Mouse (Mus musculus) left cerebral cortex, adult 2 months (tissue): ENCODE measurements around the gene Fbln5. TPM values are rescaled to one million over a fixed set of nuclear protein-coding genes. Genes with fewer than 3 reads are reported as not detected.

Experiments used
- DNase-seq, 2 experiments: peaks; one replicate each; pipeline ENCODE4 v3.0.0; 2021 to 2022; ENCODE audit warnings: low spot score in 2 of 2, mixed read lengths in 1 of 2; ENCODE audit errors: extremely low spot score in 1 of 2
- H3K27ac ChIP-seq: fragments of 200-600 bp; 2 replicates; pipeline ENCODE4 v1.8.1; 2022
- H3K4me3 ChIP-seq: fragments of 200-600 bp; 2 replicates; pipeline ENCODE4 v1.8.1; 2022
- CTCF ChIP-seq: fragments of 200-600 bp; IDR thresholded peaks from 2 replicates; pipeline ENCODE4 v1.8.1; 2022; ENCODE audit warnings: antibody characterized with exemption, mild to moderate bottlenecking, moderate library complexity
- intact Hi-C: fragments of 180-260 bp; cut with DNase I; formaldehyde crosslinking; loops from one replicate; pipeline ENCODE4 v1.15.1; 2025
- total RNA-seq, 2 experiments: library from RNA; stranded (reverse); gene quantifications; 2 replicates each; pipeline ENCODE4 v1.2.3; 2021

Gene Fbln5
- total RNA-seq, 2 experiments from 2014 or later, result 4.7 to 6.5 TPM

DNA sequence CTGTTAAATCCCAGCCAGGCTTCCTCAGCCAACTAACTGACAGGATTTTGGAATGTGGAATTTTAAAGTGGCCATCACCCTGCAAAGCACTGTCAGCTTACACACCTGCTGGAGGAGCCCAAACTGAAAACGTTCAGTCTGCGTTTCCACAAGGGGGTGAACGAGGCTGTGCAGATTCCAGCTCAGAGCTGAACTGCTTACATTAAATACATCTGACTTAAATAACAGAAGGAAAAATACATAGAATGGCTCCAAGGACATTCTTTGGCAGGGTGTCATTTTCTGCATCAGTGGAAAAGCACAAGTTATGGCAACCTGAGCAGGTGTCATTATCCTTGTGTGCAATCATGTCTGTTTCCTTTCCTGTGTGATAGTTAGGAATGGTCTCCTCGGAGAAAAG is 44.7 kb downstream of the Fbln5 start:
- H3K27ac ChIP-seq, result no peak overlapping the region
- DNase-seq, result no peak
- intact Hi-C loops, result no loop called here
- H3K4me3 ChIP-seq, result no peak overlapping the region
- TF ChIP-seq CTCF, result no peak

DNA sequence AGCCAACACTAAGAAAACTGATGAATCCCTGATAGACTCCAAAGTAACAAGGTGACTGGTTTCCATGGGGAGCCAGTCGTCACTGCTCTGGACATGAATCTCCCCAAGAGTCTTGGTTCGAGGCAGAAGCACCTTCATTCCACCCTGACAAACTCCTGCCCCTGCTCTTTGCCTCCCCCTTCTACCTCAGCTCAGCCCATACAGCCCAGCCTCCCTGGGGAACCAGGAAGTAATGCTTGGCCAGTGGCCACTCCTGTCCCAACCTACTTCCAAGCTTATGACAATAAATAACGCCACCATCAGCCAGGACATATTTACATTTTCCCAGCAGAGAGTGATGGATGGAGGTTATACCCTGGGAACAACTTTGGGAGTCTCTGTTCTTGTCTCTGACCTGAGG is 45.9 kb downstream of the Fbln5 start:
- no peak for TF ChIP-seq CTCF

DNA sequence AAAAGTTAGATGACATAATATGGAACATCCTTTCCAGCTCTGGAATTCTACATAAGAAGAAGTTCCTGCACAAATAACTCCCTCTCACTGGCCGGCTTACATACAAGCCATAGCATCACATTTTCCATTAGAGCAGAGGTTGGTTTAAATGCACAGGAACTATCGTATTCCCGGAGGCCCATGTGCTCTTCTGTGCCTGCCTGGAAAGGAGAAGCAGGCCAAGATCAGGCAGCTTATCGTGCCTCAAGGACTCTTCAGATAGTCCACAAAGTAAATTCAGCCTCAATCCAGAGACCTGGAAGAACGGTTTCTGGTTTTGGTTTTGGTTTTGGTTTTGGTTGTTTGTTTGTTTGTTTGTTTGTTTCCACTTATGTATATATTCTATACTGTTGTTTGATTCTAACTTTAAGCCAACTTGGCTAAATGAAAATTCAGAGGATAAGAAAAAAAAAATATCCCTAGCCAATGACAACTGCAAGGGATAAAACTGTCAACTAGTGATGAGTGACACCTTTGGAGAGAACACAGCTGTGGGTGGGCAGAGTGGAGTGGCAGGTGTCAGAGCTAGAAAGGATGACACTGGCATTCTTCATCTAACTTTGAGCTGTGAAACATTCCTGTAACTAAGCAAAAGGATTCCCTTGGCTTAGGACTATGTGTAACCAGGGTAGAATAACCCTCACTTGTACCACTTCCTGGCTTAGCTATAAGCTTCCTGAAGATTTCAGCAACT is 48.4 kb downstream of the Fbln5 start:
- DNase-seq, result no peak
- no peak overlapping the region for H3K27ac ChIP-seq
- no peak for TF ChIP-seq CTCF
- intact Hi-C loops, result no loop called here
- no peak overlapping the region for H3K4me3 ChIP-seq

More for the DNA sequence above, 45.9 kb downstream of the Fbln5 start:
- intact Hi-C loops, result no loop called here
- Histone ChIP-seq H3K4me3 (no peak overlapping the region), H3K27ac (no peak overlapping the region)
- DNase-seq, result no peak

DNA sequence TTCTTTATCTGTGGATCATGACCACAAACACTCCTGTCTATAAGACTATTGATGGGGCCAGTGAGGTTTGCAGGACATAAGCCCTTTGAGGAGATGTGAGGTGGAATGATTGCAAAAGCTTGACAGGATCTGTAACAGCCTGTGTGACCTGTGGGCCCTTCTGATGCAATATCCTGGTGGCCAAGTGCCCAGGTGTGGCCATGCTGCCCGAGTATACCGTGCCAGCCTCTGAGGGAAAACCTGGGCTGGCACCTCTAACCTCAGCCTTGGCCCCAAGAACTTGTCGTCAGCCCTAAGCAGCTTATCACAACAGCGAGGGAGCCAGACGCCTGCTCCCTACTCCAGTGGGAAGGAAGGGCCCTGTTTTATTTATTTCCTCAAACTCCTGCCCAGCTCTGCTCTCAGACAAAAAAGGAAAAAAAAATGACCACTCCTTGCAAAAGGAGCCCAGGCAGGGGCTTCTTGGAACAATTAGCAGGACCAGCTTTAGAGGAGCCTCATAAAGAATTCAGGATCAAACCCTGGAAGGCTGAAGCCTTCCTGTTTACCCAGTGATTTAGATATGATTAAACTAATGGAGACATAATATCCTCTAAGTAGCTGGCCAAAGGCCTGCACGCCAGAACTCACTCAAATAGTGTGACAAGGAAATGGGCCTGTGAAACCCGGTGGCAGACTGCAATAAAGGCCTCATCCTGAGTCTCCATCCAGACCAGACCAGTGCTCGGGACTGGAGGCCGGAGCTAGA is 51.4 kb downstream of the Fbln5 start:
- Histone ChIP-seq H3K4me3 (no peak overlapping the region), H3K27ac (no peak overlapping the region)
- intact Hi-C loops, result no loop called here
- no peak for DNase-seq
- no peak for TF ChIP-seq CTCF

DNA sequence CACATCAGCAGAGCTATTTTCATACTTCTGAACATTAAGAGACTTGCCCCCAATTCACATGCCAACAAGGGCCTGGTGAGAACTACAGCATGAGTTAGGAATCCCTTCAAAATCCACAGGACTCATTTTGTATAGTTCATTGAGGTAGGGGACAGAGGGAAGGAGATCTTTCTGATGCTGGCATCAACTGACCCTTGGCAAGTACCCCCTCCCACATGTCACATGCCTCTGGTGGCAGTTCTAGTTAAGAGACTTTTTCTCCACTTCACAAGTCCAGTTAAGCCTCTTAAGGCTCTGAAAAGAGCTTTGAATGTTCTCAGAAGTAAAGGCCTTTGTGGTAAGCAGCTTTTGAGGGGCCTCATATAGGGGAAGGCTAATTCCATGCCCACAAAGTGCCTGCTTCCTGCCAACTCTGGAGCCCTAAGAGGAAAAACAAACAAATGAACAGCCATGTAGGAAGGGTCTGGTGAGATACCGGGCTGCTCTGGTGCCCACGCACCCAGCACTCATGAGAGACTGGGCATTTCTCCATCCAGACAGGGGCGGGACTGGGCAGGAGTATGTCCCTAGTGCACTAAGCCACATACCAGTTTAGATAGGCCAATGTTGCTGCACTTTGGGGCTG is 52.5 kb downstream of the Fbln5 start:
- no peak overlapping the region for H3K4me3 ChIP-seq
- DNase-seq, result no peak
- no peak overlapping the region for H3K27ac ChIP-seq
- intact Hi-C loops, result no loop called here
- TF ChIP-seq CTCF, result no peak

DNA sequence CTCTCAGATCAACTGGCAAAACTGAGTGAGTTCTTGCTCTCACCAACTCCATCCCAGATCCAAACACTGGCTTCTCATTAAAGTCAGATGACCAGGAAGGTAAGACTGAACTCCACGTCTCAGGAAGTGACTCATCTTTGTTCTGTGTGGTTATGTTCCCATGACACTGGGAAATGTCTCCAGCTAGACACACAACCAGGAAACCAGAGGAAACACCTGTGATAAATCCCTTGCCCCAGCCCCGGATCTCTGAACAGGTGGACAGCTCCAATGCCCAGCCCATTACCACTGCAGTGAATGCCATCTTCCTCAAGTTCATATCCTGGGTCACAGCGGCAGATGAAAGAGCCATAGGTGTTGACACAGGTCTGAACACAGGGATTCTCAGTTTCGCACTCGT is 54.0 kb downstream of the Fbln5 start:
- no peak for TF ChIP-seq CTCF
- no peak for DNase-seq
- H3K4me3 ChIP-seq, result no peak overlapping the region
- intact Hi-C loops, result no loop called here
- no peak overlapping the region for H3K27ac ChIP-seq

DNA sequence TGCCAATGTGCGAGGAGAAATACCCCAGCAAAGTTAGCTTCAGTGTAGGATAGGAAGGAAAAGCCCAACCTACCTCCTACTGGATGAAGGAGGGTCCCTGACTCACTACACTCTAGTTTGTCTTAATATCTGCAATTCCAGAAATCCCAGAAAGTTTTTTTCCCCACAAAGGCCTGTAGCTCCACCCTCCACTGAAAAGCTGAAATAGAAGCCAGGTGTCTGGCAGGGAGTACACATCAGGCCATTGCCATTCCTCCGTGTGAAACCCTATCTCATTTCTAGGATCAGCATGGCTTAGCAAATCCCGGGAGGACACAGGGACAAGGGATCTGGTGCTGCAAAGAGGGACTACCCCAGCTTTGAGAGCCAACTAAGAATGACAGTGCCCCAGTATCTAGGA is 55.8 kb downstream of the Fbln5 start:
- Histone ChIP-seq H3K27ac (no peak overlapping the region), H3K4me3 (no peak overlapping the region)
- TF ChIP-seq CTCF, result no peak
- intact Hi-C loops, result no loop called here
- no peak for DNase-seq

DNA sequence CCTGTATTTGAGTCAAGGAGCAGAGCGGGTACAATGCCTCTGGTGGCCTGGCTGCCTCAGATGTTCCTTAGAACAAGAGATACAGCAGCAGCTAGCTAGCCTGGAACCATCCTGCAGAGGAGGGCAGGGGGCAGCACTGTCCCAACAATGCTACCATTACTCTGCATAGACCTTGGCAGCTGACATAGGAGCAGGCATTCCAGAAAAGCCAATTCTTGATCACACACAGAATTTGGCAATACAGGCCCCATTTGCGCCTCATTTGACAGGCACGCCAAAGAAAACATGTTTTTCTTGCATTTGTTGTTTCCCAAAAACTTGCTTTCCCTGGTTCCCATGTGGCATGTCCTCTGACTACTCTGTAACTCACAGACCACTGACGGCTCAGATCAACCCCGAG is 56.8 kb downstream of the Fbln5 start:
- Histone ChIP-seq H3K27ac (no peak overlapping the region), H3K4me3 (no peak overlapping the region)
- no peak; the same call in 1 of the 2 replicates for TF ChIP-seq CTCF
- no peak for DNase-seq
- intact Hi-C loops, result no loop called here

DNA sequence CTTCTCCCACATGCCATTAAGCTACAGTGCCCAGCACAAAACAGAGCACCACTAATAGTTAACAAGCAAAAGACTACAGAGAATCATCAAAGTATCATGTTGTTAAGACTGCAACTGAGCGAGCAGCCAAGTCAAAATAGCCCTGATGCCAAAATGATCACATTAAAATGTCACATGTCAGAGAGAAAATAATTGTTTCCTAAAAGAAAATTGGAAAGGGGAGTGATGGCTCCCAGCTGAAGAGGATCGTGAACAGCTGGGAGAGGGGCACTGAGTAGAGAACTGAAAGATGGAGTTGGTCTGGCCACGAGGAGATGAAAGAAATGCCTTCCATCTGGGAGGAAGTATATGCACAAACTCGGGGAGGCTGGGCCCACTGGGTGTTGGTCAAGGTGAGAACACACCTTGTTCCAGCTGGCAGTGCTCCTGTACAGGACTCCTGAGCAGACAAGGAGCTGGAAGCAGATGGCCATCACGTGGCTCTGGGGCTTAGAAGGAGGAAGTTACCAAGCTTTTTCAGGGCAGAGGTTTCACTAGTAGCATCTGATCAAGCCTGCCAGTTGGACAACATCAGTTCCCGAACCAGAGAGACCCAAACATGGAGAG is 59.3 kb downstream of the Fbln5 start:
- intact Hi-C loops, result no loop called here

DNA sequence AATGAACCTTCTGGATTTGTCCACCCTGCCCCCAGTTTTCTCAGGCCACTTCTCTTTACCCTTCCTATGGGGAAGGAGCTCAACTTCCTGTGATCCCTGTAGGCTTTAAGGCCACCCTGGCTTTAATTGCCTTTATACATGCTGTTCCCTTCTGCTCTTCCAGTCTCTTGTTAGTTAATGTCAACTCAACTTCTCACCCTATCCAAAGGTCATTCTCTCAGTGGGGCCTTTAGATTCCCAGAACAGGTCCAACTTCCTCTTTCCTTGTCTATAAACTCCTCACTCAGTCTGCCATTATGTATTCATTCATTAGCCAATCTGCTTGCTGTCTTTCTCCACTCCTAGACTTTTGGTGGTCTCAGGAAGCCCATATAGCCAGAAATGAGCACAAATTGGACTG is 60.2 kb downstream of the Fbln5 start:
- no peak for DNase-seq
- TF ChIP-seq CTCF, result no peak
- intact Hi-C loops, result no loop called here
- Histone ChIP-seq H3K4me3 (no peak overlapping the region), H3K27ac (no peak overlapping the region)

More for the DNA sequence above, 59.3 kb downstream of the Fbln5 start:
- TF ChIP-seq CTCF, result no peak
- no peak for DNase-seq
- H3K27ac ChIP-seq, result no peak overlapping the region
- no peak overlapping the region for H3K4me3 ChIP-seq

DNA sequence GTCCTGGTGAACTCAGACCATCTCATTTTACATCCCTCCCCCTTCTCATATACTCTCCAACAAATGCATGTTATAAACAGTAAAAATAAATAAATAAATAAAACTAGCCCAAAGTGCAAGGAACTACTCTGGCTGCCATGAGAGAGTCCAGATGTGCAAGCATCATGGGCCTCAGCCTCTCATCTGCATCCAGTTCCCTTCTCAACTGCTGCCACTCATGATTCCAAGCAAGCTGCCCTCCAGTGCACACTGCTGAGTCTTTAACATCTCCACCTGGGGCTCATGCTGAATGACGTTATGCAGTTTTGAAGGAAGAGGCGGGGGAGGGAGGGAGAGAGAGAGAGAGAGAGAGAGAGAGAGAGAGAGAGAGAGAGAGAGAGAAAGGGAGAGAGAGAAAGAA is 76.5 kb downstream of the Fbln5 start:
- intact Hi-C loops, result no loop called here
- TF ChIP-seq CTCF, result no peak
- no peak for DNase-seq
- no peak overlapping the region for H3K4me3 ChIP-seq
- no peak overlapping the region for H3K27ac ChIP-seq

DNA sequence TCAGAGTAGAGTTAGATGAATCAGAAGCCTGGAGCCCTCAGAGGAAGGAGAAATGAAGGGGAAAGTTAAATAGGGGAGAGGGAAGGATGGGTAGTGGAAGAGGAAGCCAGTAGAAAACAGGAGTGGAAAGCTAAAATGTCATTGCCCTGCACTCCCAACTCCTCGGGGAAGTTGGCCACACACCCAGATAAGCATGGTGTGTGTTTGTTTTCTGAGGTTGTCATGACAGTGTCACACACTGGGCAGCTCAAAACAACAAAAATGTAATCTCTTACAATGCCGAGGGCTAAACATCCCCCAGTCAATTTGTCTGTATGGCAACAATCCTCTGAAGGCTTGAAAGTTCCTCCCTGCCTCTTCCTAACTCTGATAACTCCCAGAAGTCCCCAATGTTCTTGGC is 78.4 kb downstream of the Fbln5 start:
- no peak overlapping the region for H3K4me3 ChIP-seq
- no peak for TF ChIP-seq CTCF
- no peak for DNase-seq
- intact Hi-C loops, result no loop called here
- H3K27ac ChIP-seq, result no peak overlapping the region
